Comparison of ENCODE assay signal across 8 mouse cellular contexts in genomic region chr1:38241801-38242200, GRCm38 (mm10).
DNase-seq lines count a peak whose midpoint lies in the region; ATAC-seq lines count a peak whose summit lies in the region.

No protein-coding gene starts in this region.

- peaks cover 14% of the 10 kb centered on the region for H3K4me1 ChIP-seq in heart, embryonic 11.5 days (ENCODE audit: control insufficient read depth, insufficient read depth, low read length)
- peaks cover 10% of the 10 kb centered on the region for H3K4me1 ChIP-seq in brown adipose tissue, adult 24 weeks (ENCODE audit: control insufficient read depth, insufficient read depth, insufficient read length, low read length)
- H3K4me1 ChIP-seq in liver, embryonic 12.5 days: 0 out of 2 replicates have a peak, but pooled peaks cover 5% of the 10 kb centered on the region

- H3K4me2 ChIP-seq in heart, embryonic 11.5 days: no peak overlapping the region
- H3K4me2 ChIP-seq in liver, embryonic 12.5 days: no peak overlapping the region

- peak; percentile 98 for DNase-seq in heart, adult 11 months
- peak; percentile 61 for DNase-seq in heart, postnatal 25 days (ENCODE audit: low spot score)
- DNase-seq in layer of hippocampus, postnatal 10 days (ENCODE audit: low spot score in 2 of 2): no peak
- DNase-seq in c-Kit-positive CD71-positive TER-119-positive erythroid progenitor cells, embryonic 14.5 days (ENCODE audit: low spot score): no peak

- no peaks in the 10 kb centered on the region for H3K27me3 ChIP-seq in heart, embryonic 11.5 days (ENCODE audit: control insufficient read depth, insufficient read depth, low read length)
- no peaks in the 10 kb centered on the region for H3K27me3 ChIP-seq in liver, embryonic 12.5 days (replicated peaks)

- WGBS in heart, embryonic 11.5 days (ENCODE audit: insufficient replicate concordance): 52% methylated on average over 4 of the region's 4 CpGs
- WGBS in liver, embryonic 12.5 days (ENCODE audit: insufficient replicate concordance): 71% methylated on average over 4 of the region's 4 CpGs

- ATAC-seq in heart, embryonic 11.5 days (replicated peaks; ENCODE audit: insufficient number of reproducible peaks, low FRiP score, low TSS enrichment): no peak
- ATAC-seq in liver, embryonic 12.5 days: no peak
- no peak for ATAC-seq in monocyte, adult 5-6 weeks (replicated peaks; ENCODE audit: insufficient number of reproducible peaks, low FRiP score, low TSS enrichment, poor library complexity, severe bottlenecking)

- intact Hi-C loops in heart, postnatal 25 days (cut with DNase I): loop anchor here (5.0 kb wide), 2 partner anchors 66 to 80 kb away; no protein-coding TSS in a partner anchor

- H3K4me3 ChIP-seq in heart, embryonic 11.5 days (ENCODE audit: low read depth, low read length): no peak overlapping the region
- H3K4me3 ChIP-seq in brown adipose tissue, adult 24 weeks (ENCODE audit: insufficient read depth, low read depth, low read length): no peak overlapping the region
- no peak overlapping the region for H3K4me3 ChIP-seq in liver, embryonic 12.5 days

- H3K27ac ChIP-seq in heart, embryonic 11.5 days (ENCODE audit: low read depth, low read length): no peak overlapping the region
- peak overlapping the region; percentile 39 for H3K27ac ChIP-seq in brown adipose tissue, adult 24 weeks (replicated peaks; ENCODE audit: low read depth, low read length)
- peak overlapping the region; percentile 53 for H3K27ac ChIP-seq in liver, embryonic 12.5 days

- H3K9me3 ChIP-seq in heart, embryonic 11.5 days (replicated peaks; ENCODE audit: control insufficient read depth, low read length): no peaks in the 10 kb centered on the region
- no peaks in the 10 kb centered on the region for H3K9me3 ChIP-seq in liver, embryonic 12.5 days (replicated peaks)

- H3K36me3 ChIP-seq in heart, embryonic 11.5 days (ENCODE audit: control insufficient read depth, insufficient read depth, low read length): no peaks in the 10 kb centered on the region
- H3K36me3 ChIP-seq in liver, embryonic 12.5 days: no peaks in the 10 kb centered on the region

- H3K9ac ChIP-seq in heart, embryonic 11.5 days (ENCODE audit: low read depth, low read length): no peak overlapping the region
- no peak overlapping the region for H3K9ac ChIP-seq in liver, embryonic 12.5 days

Comparison
In these comparisons a context has a peak if more than half of its experiments do, and no peak if none do; other contexts are left out.
1. DNase-seq: peak in heart, adult 11 months (single experiment) and heart, postnatal 25 days (single experiment); none in layer of hippocampus, postnatal 10 days (0 of 2) and c-Kit-positive CD71-positive TER-119-positive erythroid progenitor cells, embryonic 14.5 days (single experiment).